In the genomic region with DNA sequence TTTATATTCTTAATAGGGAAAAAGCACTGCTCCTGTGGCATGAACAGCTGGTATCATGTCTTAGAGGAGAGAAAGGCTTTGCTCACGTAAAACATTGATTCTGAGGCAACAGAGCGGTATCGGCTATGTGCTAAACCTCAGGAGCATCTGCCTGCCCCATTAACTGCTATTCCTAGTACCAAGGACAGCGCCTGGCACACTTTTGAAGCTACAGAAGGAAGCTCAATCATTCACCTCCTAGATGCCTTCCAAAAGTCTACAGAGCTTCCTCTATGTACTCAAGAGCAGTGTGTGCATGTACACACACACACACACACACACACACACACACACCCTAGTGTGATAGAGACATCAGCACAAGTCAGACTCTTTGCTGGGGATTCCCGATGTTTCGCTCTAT, we compare ENCODE assay signal across 21 mouse cellular contexts. TPM values are rescaled to one million over a fixed set of nuclear protein-coding genes. Genes with fewer than 3 reads are reported as not detected.
DNase-seq lines count a peak whose midpoint lies in the region.
"Had no signal": no experiment of that assay in that cellular context is flagged by ENCODE, and none has a peak within 500 bp of the region (broad histone marks: within the 10 kb centered on the region; RNA-seq: fewer than 3 reads in every experiment).

No protein-coding gene starts in this region.

- no peak overlapping the region for H3K27ac ChIP-seq in embryonic facial prominence, embryonic 10.5 days (replicated peaks)
- H3K27ac ChIP-seq: forebrain, embryonic 13.5 days; heart, embryonic 13.5 days; intestine, embryonic 15.5 days; midbrain, embryonic 13.5 days had no signal

- no peak overlapping the region for H3K4me3 ChIP-seq in embryonic facial prominence, embryonic 10.5 days
- H3K4me3 ChIP-seq: forebrain, embryonic 13.5 days; heart, embryonic 13.5 days; intestine, embryonic 15.5 days; midbrain, embryonic 13.5 days; myocyte had no signal

- H3K9me3 ChIP-seq in embryonic facial prominence, embryonic 10.5 days = no peaks in the 10 kb centered on the region
- H3K9me3 ChIP-seq: forebrain, embryonic 13.5 days; intestine, embryonic 15.5 days; midbrain, embryonic 13.5 days had no signal

- H3K27me3 ChIP-seq in embryonic facial prominence, embryonic 10.5 days (replicated peaks; ENCODE audit: low read depth, poor library complexity, severe bottlenecking) = no peaks in the 10 kb centered on the region
- H3K27me3 ChIP-seq: CH12.LX; forebrain, embryonic 13.5 days; heart, embryonic 13.5 days; intestine, embryonic 15.5 days; midbrain, embryonic 13.5 days; Patski had no signal

- H3K4me1 ChIP-seq in embryonic facial prominence, embryonic 10.5 days = peaks cover 9% of the 10 kb centered on the region
- H3K4me1 ChIP-seq: heart, embryonic 13.5 days; intestine, embryonic 15.5 days had no signal

- 79% methylated on average over 6 of the region's 6 CpGs for WGBS in embryonic facial prominence, embryonic 10.5 days

- no peaks in the 10 kb centered on the region for H3K36me3 ChIP-seq in embryonic facial prominence, embryonic 10.5 days (replicated peaks)
- H3K36me3 ChIP-seq: heart, embryonic 13.5 days; intestine, embryonic 15.5 days; midbrain, embryonic 13.5 days had no signal

- DNase-seq in adrenal gland, postnatal 14 days = peak; percentile 12
- no peak for DNase-seq in adrenal gland, adult 8-10 months
- DNase-seq in retina, postnatal 1 day = peak; percentile 47
- DNase-seq in retina, embryonic 14.5 days (ENCODE audit: low spot score) = no peak
- peak; percentile 53 for DNase-seq in embryonic facial prominence, embryonic 10.5 days (ENCODE audit: low spot score)
- peak; percentile 40 for DNase-seq in mesoderm, embryonic 11.5 days (ENCODE audit: low read depth, low spot score)
- DNase-seq in yolk sac, embryonic 10.5 days (ENCODE audit: low spot score) = no peak
- DNase-seq in cerebellum, adult 11-12 months = no peak
- DNase-seq: cerebellum, adult 18-20 months; lung, adult 18-20 months; lung, postnatal 4 days; right cerebral cortex, adult 18-20 months; thymus, adult 2 months had no signal

RNA-seq across cellular contexts. Expression of a gene that starts 34.4 kb away (rescaled TPM):
- 4.5 and 5.4 TPM in 2 replicates for total RNA-seq in adrenal gland, postnatal 14 days (2021)
- total RNA-seq in adrenal gland, adult 8-10 months (2022) = 1 to 10 TPM; 4.6 to 8.2 (median 6.8) TPM
- 2.9 and 4.0 TPM in 2 replicates for polyA plus RNA-seq in embryonic facial prominence, embryonic 10.5 days (2016; fragmentation: Nextera tagmentation; extraction: Ambion mirVana)
- total RNA-seq: CH12.LX; hematopoietic stem cell, adult 5-6 weeks had no signal
- polyA plus RNA-seq: myocyte, Patski had no signal

Comparison
In these comparisons a context has a peak if more than half of its experiments do, and no peak if none do; other contexts are left out.
1. DNase-seq: peak in adrenal gland, postnatal 14 days (single experiment), retina, postnatal 1 day (single experiment), embryonic facial prominence, embryonic 10.5 days (single experiment) and mesoderm, embryonic 11.5 days (single experiment); none in adrenal gland, adult 8-10 months (single experiment), retina, embryonic 14.5 days (single experiment), yolk sac, embryonic 10.5 days (single experiment) and cerebellum, adult 11-12 months (single experiment).